Mouse (Mus musculus) ES-E14 (cell line): ENCODE results near the gene Mllt11. TPM values are rescaled to one million over a fixed set of nuclear protein-coding genes. Genes with fewer than 3 reads are reported as not detected.
A peak's percentile ranks its signal among the peaks of the same experiment; 100 is the strongest.
"Not testable (repeated sequence)": the region's sequence is repeated elsewhere in the genome, so short reads cannot be mapped to it uniquely, and the experiment has no call there.

Experiments used
- DNase-seq: peaks from one replicate; pipeline ENCODE4 v3.0.0-alpha.2; 2013; ENCODE audit warnings: low read depth, low spot score
- H3K27ac ChIP-seq: 2 replicates; pipeline ENCODE4 v1.5.1; 2012; ENCODE audit warnings: low read depth, mild to moderate bottlenecking, low read length, moderate library complexity, mixed read lengths; ENCODE audit not compliant: poor library complexity, insufficient read depth, severe bottlenecking
- H3K36me3 ChIP-seq: 2 replicates; pipeline ENCODE4 v1.6.1; 2012; ENCODE audit warnings: mild to moderate bottlenecking, low read length, moderate library complexity, mixed read lengths; ENCODE audit not compliant: control insufficient read depth, poor library complexity, insufficient read depth, severe bottlenecking
- H3K4me1 ChIP-seq, 2 experiments: fragments of 150-350 bp in 1 of 2; sonication (generic) in 1 of 2; 2 replicates each; pipeline ENCODE4 v1.6.1; 2012; ENCODE audit warnings: low read length in 2 of 2, mild to moderate bottlenecking in 1 of 2, mixed read lengths in 1 of 2; ENCODE audit not compliant: control insufficient read depth in 2 of 2, insufficient read depth in 2 of 2, poor library complexity in 1 of 2
- H3K4me3 ChIP-seq, 2 experiments: fragments of 150-350 bp in 1 of 2; sonication (generic) in 1 of 2; 2 replicates each; pipeline ENCODE4 v1.5.1; 2012; ENCODE audit warnings: low read length in 2 of 2, low read depth in 1 of 2, mild to moderate bottlenecking in 1 of 2, mixed read lengths in 1 of 2; ENCODE audit not compliant: insufficient read depth in 1 of 2, poor library complexity in 1 of 2, severe bottlenecking in 1 of 2
- H3K9ac ChIP-seq: 2 replicates; pipeline ENCODE4 v1.6.1; 2012; ENCODE audit warnings: low read depth, mild to moderate bottlenecking, low read length, mixed read lengths; ENCODE audit not compliant: poor library complexity, insufficient read depth, severe bottlenecking
- H3K9me3 ChIP-seq: fragments of 150-350 bp; sonication (generic); 2 replicates; pipeline ENCODE4 v1.6.1; 2012; ENCODE audit warnings: low read depth, mild to moderate bottlenecking, low read length; ENCODE audit not compliant: control insufficient read depth, insufficient read depth
- CHD2 ChIP-seq: IDR thresholded peaks from 2 replicates; pipeline ENCODE4 v1.6.1; 2014; ENCODE audit warnings: mild to moderate bottlenecking, low read depth, low read length, inconsistent platforms
- HCFC1 ChIP-seq: IDR thresholded peaks from 2 replicates; pipeline ENCODE4 v1.6.1; 2012; ENCODE audit warnings: low read length, inconsistent platforms, borderline replicate concordance; ENCODE audit not compliant: insufficient read depth
- MAFK ChIP-seq: IDR thresholded peaks from 2 replicates; pipeline ENCODE4 v1.6.1; 2014; ENCODE audit warnings: mild to moderate bottlenecking, low read depth, low read length, inconsistent platforms; ENCODE audit not compliant: insufficient read depth
- ZC3H11A ChIP-seq: IDR thresholded peaks from 2 replicates; pipeline ENCODE4 v1.6.1; 2012; ENCODE audit warnings: low read depth, mild to moderate bottlenecking, inconsistent platforms, low read length, borderline replicate concordance
- ZNF384 ChIP-seq: IDR thresholded peaks from 2 replicates; pipeline ENCODE4 v1.6.1; 2012; ENCODE audit warnings: low read depth, low read length, inconsistent platforms
- in situ Hi-C, 2 experiments: fragments of 600-800 bp; cut with MboI; formaldehyde crosslinking; loops; one replicate each; pipeline ENCODE4 v1.15.1; 2025; ENCODE audit warnings: low sequenced_read_pairs in 2 of 2, inconsistent platforms in 1 of 2; ENCODE audit not compliant: unreplicated experiment in 2 of 2
- total RNA-seq: library from RNA; depleted of rRNA; stranded (reverse); fragments of 300-350 nt; gene quantifications from 2 replicates; pipeline ENCODE4 v1.2.3, GENCODE M21; 2012

Gene Mllt11
- total RNA-seq, 1 experiment: 10.1 TPM

- TF ChIP-seq ZNF384: 0 out of 2 replicates have a peak, but pooled peaks have one; percentile 53
- no peak for TF ChIP-seq HCFC1
- no peaks in the 10 kb centered on the region; a peak in 1 of 4 replicates for H3K4me1 ChIP-seq
- peak overlapping the region; percentile 84 to 99 for H3K4me3 ChIP-seq
- peaks cover 23% of the 10 kb centered on the region for H3K36me3 ChIP-seq
- no peak for DNase-seq
- in situ Hi-C loops: no loop called here
- H3K27ac ChIP-seq: no peak overlapping the region; the same call in 1 of the 2 replicates
- no peaks in the 10 kb centered on the region for H3K9me3 ChIP-seq
- peak overlapping the region; percentile 100 for H3K9ac ChIP-seq
These were observed 15.2 kb downstream of the Mllt11 start for GRCm38 (mm10) chr3:95216655-95217254.

GRCm38 (mm10) chr3:95213609-95213975 is 18.4 kb downstream of the Mllt11 start:
- Histone ChIP-seq H3K4me3 (no peak overlapping the region), H3K4me1 (no peaks in the 10 kb centered on the region; a peak in 1 of 4 replicates), H3K36me3 (peaks cover 19% of the 10 kb centered on the region), H3K9ac (no peak overlapping the region), H3K9me3 (no peaks in the 10 kb centered on the region), H3K27ac (no peak overlapping the region)
- in situ Hi-C loops: no loop called here
- TF ChIP-seq ZC3H11A: no peak
- TF ChIP-seq MAFK: no peak
- TF ChIP-seq ZNF384: no peak
- no peak for TF ChIP-seq HCFC1
- TF ChIP-seq CHD2: no peak
- DNase-seq: no peak

GRCm38 (mm10) chr3:95212889-95213608 is 18.9 kb downstream of the Mllt11 start:
- H3K9me3 ChIP-seq, H3K9ac ChIP-seq, in situ Hi-C loops, H3K4me3 ChIP-seq, DNase-seq, H3K4me1 ChIP-seq, H3K27ac ChIP-seq: not testable (repeated sequence)
- TF ChIP-seq ZNF384: peak; percentile 78
- H3K36me3 ChIP-seq: peaks cover 21% of the 10 kb centered on the region

GRCm38 (mm10) chr3:95210585-95210984 is 21.4 kb downstream of the Mllt11 start:
- no peak for TF ChIP-seq ZNF384
- TF ChIP-seq HCFC1: no peak
- no peak for TF ChIP-seq ZC3H11A
- TF ChIP-seq MAFK: no peak
- TF ChIP-seq CHD2: no peak
- H3K36me3 ChIP-seq: peaks cover 26% of the 10 kb centered on the region

GRCm38 (mm10) chr3:95208286-95208685 is 23.7 kb downstream of the Mllt11 start:
- Histone ChIP-seq H3K9ac (no peak overlapping the region), H3K4me3 (no peak overlapping the region), H3K36me3 (peaks cover 28% of the 10 kb centered on the region), H3K4me1 (no peaks in the 10 kb centered on the region), H3K27ac (no peak overlapping the region), H3K9me3 (no peaks in the 10 kb centered on the region)
- no peak for DNase-seq
- in situ Hi-C loops: no loop called here
- TF ChIP-seq CHD2 (no peak), ZC3H11A (no peak), HCFC1 (no peak), ZNF384 (no peak)

More at GRCm38 (mm10) chr3:95210585-95210984, 21.4 kb downstream of the Mllt11 start:
- H3K4me3 ChIP-seq: no peak overlapping the region
- H3K27ac ChIP-seq: no peak overlapping the region
- in situ Hi-C loops: no loop called here
- H3K9me3 ChIP-seq: no peaks in the 10 kb centered on the region
- no peaks in the 10 kb centered on the region for H3K4me1 ChIP-seq
- no peak for DNase-seq
- no peak overlapping the region for H3K9ac ChIP-seq
